Mouse (Mus musculus) thymus, adult 2 months (tissue): ENCODE data around the gene Olfr1243.

ENCODE experiments used
- CTCF ChIP-seq: fragments of 200-500 bp; IDR thresholded peaks from 2 replicates; pipeline ENCODE4 v1.5.1; 2012; ENCODE audit warnings: mild to moderate bottlenecking, control low read depth, low read length, moderate library complexity, borderline replicate concordance; ENCODE audit not compliant: control insufficient read depth, poor library complexity, insufficient read depth; ENCODE audit errors: extremely low read depth
- POLR2A ChIP-seq: fragments of 200-500 bp; IDR thresholded peaks from 2 replicates; pipeline ENCODE4 v1.6.1; 2012; ENCODE audit warnings: mild to moderate bottlenecking, low read length, control low read depth, moderate library complexity; ENCODE audit not compliant: control insufficient read depth, poor library complexity, insufficient read depth; ENCODE audit errors: extremely low read depth

DNA sequence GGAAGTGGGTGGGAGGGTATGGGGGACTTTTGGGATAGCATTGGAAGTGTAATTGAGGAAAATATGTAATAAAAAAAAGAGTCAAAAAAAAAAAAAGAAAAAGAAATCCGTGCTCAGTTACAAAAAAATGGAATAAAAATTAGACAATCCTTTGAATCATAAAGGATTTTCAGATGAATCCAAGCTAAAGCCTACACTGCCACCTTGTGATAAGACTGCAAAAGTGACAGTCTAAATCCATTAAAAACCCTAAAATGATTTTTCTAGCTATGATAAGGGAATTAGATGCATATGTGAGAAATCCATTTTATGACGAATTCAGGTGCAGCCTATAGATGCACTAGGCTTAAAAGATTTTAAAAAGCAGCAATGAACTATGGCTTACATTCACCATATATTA, 13.2 kb upstream of the Olfr1243 start:
- TF ChIP-seq CTCF (no peak), POLR2A (no peak)
